Mouse (Mus musculus) embryo, embryonic 11.5 days (tissue): Measurements from ENCODE around the gene Ppp1r27.
"Not testable (repeated sequence)": the region's sequence is repeated elsewhere in the genome, so short reads cannot be mapped to it uniquely, and the experiment has no call there.

Source experiments
- DNase-seq: peaks from one replicate; pipeline ENCODE4 v3.0.0-alpha.2; 2012; ENCODE audit warnings: low read depth, low spot score

Gene Ppp1r27

GRCm38 (mm10) chr11:120515611-120516010 lies 35.3 kb downstream of the Ppp1r27 start:
- DNase-seq, result peak; percentile 72

GRCm38 (mm10) chr11:120514262-120514661 lies 36.7 kb downstream of the Ppp1r27 start:
- DNase-seq, result not testable (repeated sequence)

GRCm38 (mm10) chr11:120512790-120513453 lies 38.0 kb downstream of the Ppp1r27 start:
- DNase-seq, result no peak

- DNase-seq, result no peak
Measured at GRCm38 (mm10) chr11:120510375-120511030, 40.4 kb downstream of the Ppp1r27 start.

GRCm38 (mm10) chr11:120509940-120510339 lies 41.0 kb downstream of the Ppp1r27 start:
- no peak for DNase-seq

GRCm38 (mm10) chr11:120508290-120508870 lies 42.6 kb downstream of the Ppp1r27 start:
- no peak for DNase-seq

- DNase-seq, result no peak
Measured at GRCm38 (mm10) chr11:120507611-120508289, 43.2 kb downstream of the Ppp1r27 start.

- DNase-seq, result no peak
Measured at GRCm38 (mm10) chr11:120506899-120507298, 44.0 kb downstream of the Ppp1r27 start.

- no peak for DNase-seq
Measured at GRCm38 (mm10) chr11:120505661-120506060, 45.3 kb downstream of the Ppp1r27 start.

- no peak for DNase-seq
Measured at GRCm38 (mm10) chr11:120501701-120502100, 49.2 kb downstream of the Ppp1r27 start.

- no peak for DNase-seq
Measured at GRCm38 (mm10) chr11:120501018-120501417, 49.9 kb downstream of the Ppp1r27 start.

GRCm38 (mm10) chr11:120500357-120500756 lies 50.6 kb downstream of the Ppp1r27 start:
- DNase-seq, result no peak
